Mouse (Mus musculus) layer of hippocampus, adult 8-10 months (tissue): ENCODE results near the gene Arrdc1. TPM values are rescaled to one million over a fixed set of nuclear protein-coding genes. Genes with fewer than 3 reads are reported as not detected.

ENCODE experiments used
- DNase-seq, 2 experiments: peaks; one replicate each; pipeline ENCODE4 v3.0.0; 2022; ENCODE audit warnings: low spot score in 2 of 2
- total RNA-seq, 4 experiments: library from RNA; stranded (reverse); gene quantifications; 2 replicates each; pipeline ENCODE4 v1.2.4; 2022

The Arrdc1 gene
- total RNA-seq, 4 experiments from 2014 or later = 10.8 to 17.4 (median 17.1) TPM

- DNase-seq = no peak
These were observed 9.8 kb downstream of the Arrdc1 start for GRCm38 (mm10) chr2:24925284-24925683.

GRCm38 (mm10) chr2:24923561-24923960, 11.5 kb downstream of the Arrdc1 start:
- no peak for DNase-seq

- DNase-seq = no peak
These were observed 15.2 kb downstream of the Arrdc1 start for GRCm38 (mm10) chr2:24919839-24920175.

GRCm38 (mm10) chr2:24918930-24919838, 15.9 kb downstream of the Arrdc1 start, which contains the start of gene Ehmt1:
Gene Ehmt1, minus strand, starts transcription at chr2:24919614.
- peak; percentile 88 to 93 for DNase-seq

- DNase-seq = no peak
These were observed 20.3 kb downstream of the Arrdc1 start for GRCm38 (mm10) chr2:24914762-24915161.

GRCm38 (mm10) chr2:24912589-24912988, 22.5 kb downstream of the Arrdc1 start:
- DNase-seq = no peak

- DNase-seq = no peak
These were observed 22.9 kb downstream of the Arrdc1 start for GRCm38 (mm10) chr2:24912189-24912588.

- no peak for DNase-seq
These were observed 24.6 kb downstream of the Arrdc1 start for GRCm38 (mm10) chr2:24910481-24910880.

- DNase-seq = no peak
These were observed 29.3 kb downstream of the Arrdc1 start for GRCm38 (mm10) chr2:24905653-24906155.

- DNase-seq = no peak
These were observed 30.0 kb downstream of the Arrdc1 start for GRCm38 (mm10) chr2:24904823-24905652.

- DNase-seq = no peak
These were observed 32.1 kb downstream of the Arrdc1 start for GRCm38 (mm10) chr2:24902999-24903398.

GRCm38 (mm10) chr2:24901055-24901454, 34.0 kb downstream of the Arrdc1 start:
- DNase-seq = no peak

- DNase-seq = no peak
These were observed 35.8 kb downstream of the Arrdc1 start for GRCm38 (mm10) chr2:24899292-24899691.

- DNase-seq = no peak
These were observed 38.3 kb downstream of the Arrdc1 start for GRCm38 (mm10) chr2:24896761-24897160.

GRCm38 (mm10) chr2:24894211-24894610, 40.8 kb downstream of the Arrdc1 start:
- no peak for DNase-seq

GRCm38 (mm10) chr2:24892318-24892717, 42.7 kb downstream of the Arrdc1 start:
- no peak for DNase-seq

- DNase-seq = no peak
These were observed 44.3 kb downstream of the Arrdc1 start for GRCm38 (mm10) chr2:24890541-24891447.

- DNase-seq = no peak
These were observed 46.2 kb downstream of the Arrdc1 start for GRCm38 (mm10) chr2:24888895-24889294.

- DNase-seq = no peak
These were observed 54.4 kb downstream of the Arrdc1 start for GRCm38 (mm10) chr2:24880686-24881085.
